Mouse (Mus musculus) neural tube, embryonic 12.5 days (tissue): Measurements from ENCODE around the gene C1qtnf1. TPM values are rescaled to one million over a fixed set of nuclear protein-coding genes. Genes with fewer than 3 reads are reported as not detected.

Experiments
- ATAC-seq: fragments of 200-750 bp; cut with Nextera tagmentation; 2 replicates; pipeline ENCODE4 v1.8.0; 2017; ENCODE audit warnings: low read depth, mild to moderate bottlenecking, moderate TSS enrichment, moderate library complexity; ENCODE audit not compliant: low FRiP score
- H3K27ac ChIP-seq: fragments of 300-500 bp; sonication (generic); 2 replicates; pipeline ENCODE4 v1.5.1; 2016
- H3K27me3 ChIP-seq: fragments of 300-500 bp; sonication (generic); replicated peaks from 2 replicates; pipeline ENCODE4 v1.6.1; 2016; ENCODE audit warnings: mild to moderate bottlenecking
- H3K36me3 ChIP-seq: fragments of 300-500 bp; sonication (generic); 2 replicates; pipeline ENCODE4 v1.6.1; 2016; ENCODE audit warnings: mild to moderate bottlenecking
- H3K4me1 ChIP-seq: fragments of 300-500 bp; sonication (generic); 2 replicates; pipeline ENCODE4 v1.6.1; 2016
- H3K4me2 ChIP-seq: fragments of 300-500 bp; sonication (generic); replicated peaks from 2 replicates; pipeline ENCODE4 v1.6.1; 2016; ENCODE audit warnings: mild to moderate bottlenecking
- H3K4me3 ChIP-seq: fragments of 300-500 bp; sonication (generic); 2 replicates; pipeline ENCODE4 v1.5.1; 2016
- H3K9ac ChIP-seq: fragments of 300-500 bp; sonication (generic); 2 replicates; pipeline ENCODE4 v1.6.1; 2016; ENCODE audit warnings: mild to moderate bottlenecking
- H3K9me3 ChIP-seq: fragments of 300-500 bp; sonication (generic); 2 replicates; pipeline ENCODE4 v1.6.1; 2016; ENCODE audit warnings: mild to moderate bottlenecking
- WGBS: fragments of 180-500 bp; shearing (Covaris S2); methylation state at CpG from one replicate; pipeline ENCODE4 v1.1.7; 2016; 5-methylcytosine and 5-hydroxymethylcytosine counted together
- polyA plus RNA-seq: library from polyadenylated mRNA; unstranded; fragments of >200 nt; fragmentation: Nextera tagmentation; extraction: Ambion mirVana; gene quantifications from 2 replicates; pipeline ENCODE4 v1.2.1, GENCODE M21; 2016

Gene C1qtnf1
- polyA plus RNA-seq, 1 experiment from 2014 or later, result 3.1 TPM

DNA sequence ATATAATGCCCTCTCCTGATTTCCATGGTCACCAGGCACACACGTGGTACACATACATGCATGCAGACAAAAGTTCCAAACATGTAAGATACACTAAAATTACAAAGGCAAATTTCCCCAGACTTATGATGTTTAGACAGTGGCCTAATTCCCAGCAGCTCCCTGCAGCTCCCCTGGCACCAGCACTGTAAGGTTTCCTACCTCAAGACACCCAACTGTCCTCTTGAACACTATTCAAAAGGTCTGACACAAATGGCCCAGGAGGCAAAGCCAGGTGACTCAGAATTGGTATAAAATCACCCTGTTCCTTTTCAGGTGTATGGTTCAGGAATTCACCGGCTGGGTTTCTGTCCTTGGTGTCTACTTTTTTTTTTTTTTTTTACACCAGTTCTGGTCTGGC is 24.8 kb upstream of the C1qtnf1 start:
- H3K4me2 ChIP-seq, result no peak overlapping the region
- H3K9ac ChIP-seq, result no peak overlapping the region
- peaks cover 27% of the 10 kb centered on the region for H3K36me3 ChIP-seq
- no peak for ATAC-seq
- no peak overlapping the region for H3K4me3 ChIP-seq
- H3K27me3 ChIP-seq, result no peaks in the 10 kb centered on the region
- WGBS, result 87% methylated on average over 2 of the region's 2 CpGs
- peaks cover 6% of the 10 kb centered on the region; the same call in 1 of the 2 replicates for H3K4me1 ChIP-seq
- no peaks in the 10 kb centered on the region for H3K9me3 ChIP-seq
- no peak overlapping the region for H3K27ac ChIP-seq

DNA sequence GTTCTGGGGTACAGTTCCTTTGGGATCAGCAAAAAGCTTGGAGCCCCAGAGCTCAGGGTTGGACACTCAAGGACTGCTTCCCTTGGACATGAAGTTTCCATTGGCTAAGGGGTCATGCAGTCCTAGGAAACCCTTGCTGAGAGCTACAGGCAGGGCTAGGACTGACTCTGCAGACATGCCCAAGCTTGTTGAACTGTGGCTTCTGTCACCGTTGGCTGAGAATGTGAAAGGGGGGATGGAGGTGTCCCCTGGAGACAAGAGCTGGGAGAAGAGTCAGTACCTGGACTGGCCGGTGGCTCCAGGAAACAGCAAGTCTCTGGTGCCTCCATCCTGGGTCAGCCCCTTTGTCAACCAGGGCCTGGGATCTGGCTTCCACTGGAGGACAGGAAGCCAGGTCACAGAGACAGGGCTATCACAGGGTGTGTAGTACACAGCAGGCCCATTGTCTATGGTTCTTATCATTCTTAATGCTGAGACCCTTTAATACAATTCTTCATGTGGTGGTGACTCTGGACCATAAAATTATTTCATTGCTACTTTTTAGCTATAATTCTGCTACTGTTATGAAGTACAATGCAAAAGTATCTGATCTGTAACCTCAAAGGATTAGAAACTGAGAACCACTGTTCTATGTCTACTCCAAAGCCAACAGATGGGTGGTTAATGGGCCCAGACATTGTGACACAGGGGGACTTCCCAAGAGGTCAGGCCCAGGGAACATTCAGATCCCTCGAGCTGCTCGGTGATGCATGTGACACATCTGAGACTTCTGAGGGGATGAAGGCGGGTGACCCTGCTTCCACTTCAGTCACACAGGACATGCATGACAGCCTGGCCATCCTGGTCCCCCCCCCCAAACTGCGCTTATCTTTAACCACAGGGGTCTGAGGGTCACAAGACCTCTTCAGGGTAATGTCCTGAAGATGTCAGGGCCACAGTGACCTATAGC is 23.8 kb upstream of the C1qtnf1 start:
- Histone ChIP-seq H3K9ac (no peak overlapping the region), H3K27me3 (no peaks in the 10 kb centered on the region), H3K4me1 (peaks cover 6% of the 10 kb centered on the region; the same call in 1 of the 2 replicates), H3K27ac (no peak overlapping the region), H3K4me3 (no peak overlapping the region), H3K36me3 (peaks cover 32% of the 10 kb centered on the region), H3K9me3 (no peaks in the 10 kb centered on the region), H3K4me2 (no peak overlapping the region)
- ATAC-seq, result no peak
- 78% methylated on average over 6 of the region's 6 CpGs for WGBS

DNA sequence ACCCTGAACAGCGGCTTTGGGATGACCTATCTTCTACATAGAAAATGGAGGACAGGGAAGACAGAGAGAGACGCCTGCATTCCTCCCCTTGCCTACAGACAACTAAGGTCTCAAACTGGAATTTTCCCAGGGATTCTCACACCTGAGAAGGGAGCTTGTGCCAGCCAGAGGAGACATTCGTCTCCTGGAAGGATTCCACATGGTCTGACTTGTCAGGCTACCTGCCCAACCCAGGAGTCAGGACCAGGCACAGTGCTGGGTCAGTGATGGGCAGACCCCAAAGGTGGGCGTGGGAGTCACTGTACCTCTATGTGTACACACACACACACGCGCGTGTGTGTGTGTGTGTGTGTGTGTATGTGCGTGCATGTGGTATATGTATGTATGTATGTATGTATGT is 22.7 kb upstream of the C1qtnf1 start:
- Histone ChIP-seq H3K27me3 (no peaks in the 10 kb centered on the region), H3K4me3 (no peak overlapping the region), H3K9ac (no peak overlapping the region), H3K9me3 (no peaks in the 10 kb centered on the region), H3K4me2 (no peak overlapping the region), H3K4me1 (peaks cover 4% of the 10 kb centered on the region), H3K27ac (no peak overlapping the region), H3K36me3 (peaks cover 39% of the 10 kb centered on the region)
- 94% methylated on average over 8 of the region's 8 CpGs for WGBS
- no peak for ATAC-seq

DNA sequence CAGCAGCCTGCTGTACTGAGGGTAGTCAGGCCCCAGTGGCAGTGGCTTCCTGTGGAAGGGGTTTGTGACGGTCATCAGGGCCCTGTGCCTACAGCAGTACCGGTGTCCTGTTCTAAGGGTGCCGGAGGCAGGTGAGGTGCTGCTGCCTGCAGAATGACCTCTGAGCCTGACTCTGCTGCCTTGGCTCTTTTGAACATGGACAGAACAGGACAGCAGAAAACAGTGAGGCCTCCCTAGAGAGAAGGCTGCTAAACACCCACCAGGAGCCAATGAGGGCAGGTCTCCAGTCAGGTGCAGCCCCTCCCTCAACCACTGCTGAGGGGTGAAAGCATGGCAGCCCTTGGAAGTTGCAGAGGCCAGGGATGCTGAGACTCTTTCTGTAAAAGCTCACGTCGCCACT is 21.5 kb upstream of the C1qtnf1 start:
- H3K4me3 ChIP-seq, result no peak overlapping the region
- no peaks in the 10 kb centered on the region for H3K27me3 ChIP-seq
- H3K4me1 ChIP-seq, result no peaks in the 10 kb centered on the region; the same call in 1 of the 2 replicates
- WGBS, result 92% methylated on average over 5 of the region's 5 CpGs
- peaks cover 51% of the 10 kb centered on the region for H3K36me3 ChIP-seq
- no peak overlapping the region for H3K4me2 ChIP-seq
- no peak for ATAC-seq
- no peak overlapping the region for H3K27ac ChIP-seq
- no peaks in the 10 kb centered on the region for H3K9me3 ChIP-seq
- H3K9ac ChIP-seq, result no peak overlapping the region

DNA sequence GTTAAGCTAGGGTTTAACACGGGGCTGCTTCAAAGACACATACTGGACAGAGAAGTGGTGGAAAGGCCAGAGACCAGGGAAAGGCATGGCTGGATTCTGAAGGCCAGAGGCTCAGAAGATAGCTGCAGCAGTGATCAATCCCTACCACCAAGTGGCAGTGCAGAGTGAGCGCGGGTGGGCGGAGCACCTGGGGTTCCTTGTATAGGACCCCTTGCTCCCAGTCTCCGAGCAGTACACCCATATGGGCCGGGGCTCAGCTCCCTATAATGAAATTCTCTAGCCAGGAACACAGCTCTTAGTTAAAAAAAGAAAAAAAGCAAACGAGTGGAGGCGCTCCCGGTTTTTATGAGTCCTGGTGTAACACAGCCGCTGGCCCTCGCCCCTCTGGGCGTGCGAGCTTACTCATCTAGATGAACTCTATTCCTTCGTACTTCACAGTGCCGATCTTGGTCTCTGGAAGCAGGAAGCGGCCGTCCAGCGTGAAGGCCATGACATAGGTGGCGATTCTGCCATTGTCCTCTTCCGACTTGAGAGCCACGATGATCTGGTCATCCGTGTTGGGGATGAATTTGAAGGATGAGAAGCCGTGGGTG is 20.6 kb upstream of the C1qtnf1 start:
- no peak overlapping the region for H3K9ac ChIP-seq
- peaks cover 52% of the 10 kb centered on the region for H3K36me3 ChIP-seq
- H3K9me3 ChIP-seq, result no peaks in the 10 kb centered on the region
- whole genome bisulfite sequencing, result 88% methylated on average over 23 of the region's 23 CpGs
- H3K4me3 ChIP-seq, result no peak overlapping the region
- H3K27me3 ChIP-seq, result no peaks in the 10 kb centered on the region
- ATAC-seq, result no peak
- H3K4me1 ChIP-seq, result no peaks in the 10 kb centered on the region; the same call in 1 of the 2 replicates
- no peak overlapping the region for H3K27ac ChIP-seq
- H3K4me2 ChIP-seq, result no peak overlapping the region

DNA sequence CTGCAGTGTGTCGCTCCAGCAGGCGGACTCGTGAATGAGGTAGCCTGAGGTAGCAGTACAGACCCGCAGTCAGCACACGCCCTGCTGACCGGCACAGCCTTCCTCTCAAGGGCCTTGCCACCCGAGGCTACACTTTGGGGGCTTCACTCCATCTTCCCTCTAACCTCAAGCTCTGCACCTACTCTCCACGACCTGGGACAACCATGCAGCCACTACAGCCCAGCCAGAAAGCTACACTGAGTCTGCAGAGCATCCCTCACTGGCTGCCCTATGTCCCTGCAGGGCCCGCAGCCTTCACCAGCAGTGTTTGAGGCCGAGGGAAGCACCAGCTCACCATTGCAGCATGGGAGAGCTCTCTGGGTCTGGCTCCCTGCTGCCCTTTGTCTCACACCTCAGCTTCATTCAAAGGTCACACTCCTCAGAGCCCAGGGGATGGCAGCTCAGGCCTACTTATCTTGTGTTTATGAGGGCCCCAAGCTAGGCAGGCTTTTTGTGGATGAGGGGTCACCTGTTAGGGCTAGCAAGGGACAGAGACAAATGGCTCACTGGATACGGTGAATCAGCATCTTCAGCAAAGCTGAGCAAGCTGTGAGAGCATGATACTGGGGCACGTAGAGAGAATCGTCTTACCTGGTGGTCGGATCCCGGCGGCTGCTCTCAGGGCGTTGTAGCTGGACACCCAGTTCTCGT is 19.8 kb upstream of the C1qtnf1 start:
- Histone ChIP-seq H3K27ac (no peak overlapping the region), H3K4me1 (no peaks in the 10 kb centered on the region; the same call in 1 of the 2 replicates), H3K27me3 (no peaks in the 10 kb centered on the region), H3K4me2 (no peak overlapping the region), H3K36me3 (peaks cover 55% of the 10 kb centered on the region), H3K4me3 (no peak overlapping the region), H3K9ac (no peak overlapping the region), H3K9me3 (no peaks in the 10 kb centered on the region)
- no peak for ATAC-seq
- WGBS, result 86% methylated on average over 18 of the region's 18 CpGs

DNA sequence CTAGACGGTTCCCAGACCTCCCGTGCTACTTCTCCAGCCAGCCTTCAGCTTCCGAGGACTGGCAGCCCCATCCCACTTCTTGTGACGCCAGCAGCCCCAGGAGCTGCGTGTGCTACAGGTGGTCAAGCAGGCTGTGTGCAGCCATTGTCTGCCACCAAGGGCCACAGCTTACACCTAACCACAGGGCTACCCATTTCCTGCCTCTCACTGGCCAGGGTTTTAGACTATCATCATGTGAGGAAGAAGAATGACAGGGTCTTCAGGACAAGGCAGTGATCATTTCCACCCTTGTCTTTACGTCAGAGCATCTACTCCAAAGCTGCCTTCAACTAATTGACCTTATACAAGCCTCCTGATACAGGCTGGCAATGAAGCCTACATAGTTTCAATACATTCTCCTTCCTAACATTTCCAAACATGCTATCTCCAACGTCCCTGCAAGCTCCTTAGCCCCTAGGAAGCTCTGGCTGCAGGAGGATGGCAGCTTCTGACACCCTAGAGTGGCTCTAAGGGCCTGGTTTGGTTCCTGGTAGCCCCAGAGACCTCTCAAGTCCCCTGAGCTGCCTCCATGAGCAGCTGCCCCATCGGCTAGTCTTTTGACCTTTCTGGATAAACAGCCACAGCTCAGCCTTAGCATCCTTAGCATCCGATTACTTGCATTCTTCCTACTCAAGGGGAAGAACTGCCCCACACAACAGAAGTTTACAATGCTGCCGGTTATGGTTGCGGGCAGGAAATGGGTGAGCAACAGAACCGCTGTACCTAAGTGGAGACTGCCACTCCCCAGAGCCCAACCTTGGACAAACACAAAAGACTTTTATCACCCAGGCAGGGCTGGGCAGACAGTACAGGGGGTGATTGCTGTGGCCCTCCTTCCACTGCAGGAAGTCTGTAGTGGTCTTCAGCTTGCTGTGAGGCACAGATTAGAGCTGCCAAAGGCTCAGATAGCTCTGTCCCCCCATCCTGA is 18.6 kb upstream of the C1qtnf1 start:
- H3K27ac ChIP-seq, result no peak overlapping the region
- no peaks in the 10 kb centered on the region; the same call in 1 of the 2 replicates for H3K4me1 ChIP-seq
- no peak for ATAC-seq
- no peaks in the 10 kb centered on the region for H3K27me3 ChIP-seq
- no peak overlapping the region for H3K4me3 ChIP-seq
- no peak overlapping the region for H3K4me2 ChIP-seq
- no peak overlapping the region for H3K9ac ChIP-seq
- peaks cover 55% of the 10 kb centered on the region for H3K36me3 ChIP-seq
- H3K9me3 ChIP-seq, result no peaks in the 10 kb centered on the region
- WGBS, result 69% methylated on average over 12 of the region's 12 CpGs

DNA sequence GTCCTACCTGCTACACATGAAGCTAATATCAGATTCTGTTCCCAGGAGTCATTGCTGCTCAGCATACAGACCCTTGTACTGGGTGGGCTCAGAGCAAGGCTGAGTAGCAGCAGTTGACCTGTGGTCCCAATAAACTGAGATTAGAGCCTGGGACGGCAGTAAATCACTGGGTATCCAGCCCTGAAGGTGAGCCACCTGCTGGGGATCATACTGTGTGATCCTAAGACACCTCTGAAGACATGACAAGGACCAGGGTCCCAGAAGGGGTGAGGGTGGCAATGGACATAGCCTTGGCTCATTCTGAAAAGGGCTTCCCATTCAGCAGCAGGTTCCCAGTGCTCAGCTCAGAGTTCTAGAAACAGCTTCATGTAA is 17.9 kb upstream of the C1qtnf1 start:
- no peaks in the 10 kb centered on the region for H3K9me3 ChIP-seq
- WGBS, result 49% methylated on average over 1 of the region's 1 CpGs
- H3K9ac ChIP-seq, result no peak overlapping the region
- H3K36me3 ChIP-seq, result peaks cover 59% of the 10 kb centered on the region
- no peak for ATAC-seq
- H3K4me2 ChIP-seq, result no peak overlapping the region
- H3K27ac ChIP-seq, result no peak overlapping the region
- no peaks in the 10 kb centered on the region for H3K27me3 ChIP-seq
- no peaks in the 10 kb centered on the region; the same call in 1 of the 2 replicates for H3K4me1 ChIP-seq
- H3K4me3 ChIP-seq, result no peak overlapping the region

DNA sequence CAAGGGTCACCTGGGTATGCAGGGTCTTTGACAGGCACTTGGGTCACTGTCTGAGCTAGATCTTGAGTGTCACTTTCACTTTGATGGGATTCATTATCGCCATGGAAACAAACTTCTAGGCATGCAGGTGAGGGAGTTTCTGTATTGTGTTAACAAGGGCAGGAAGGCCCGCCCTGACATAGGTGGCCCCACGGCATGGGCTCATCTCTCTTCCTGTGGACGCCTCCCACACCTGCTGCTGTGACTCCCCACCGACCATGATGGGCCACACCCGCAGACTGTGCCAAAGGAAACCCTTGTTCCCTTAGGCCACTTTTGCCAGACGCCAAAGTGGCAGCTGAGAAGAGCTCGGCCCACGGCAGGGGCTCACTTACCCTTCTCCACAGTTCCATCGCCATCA is 17.5 kb upstream of the C1qtnf1 start:
- Histone ChIP-seq H3K36me3 (peaks cover 61% of the 10 kb centered on the region), H3K9ac (no peak overlapping the region), H3K4me2 (no peak overlapping the region), H3K9me3 (no peaks in the 10 kb centered on the region), H3K4me3 (no peak overlapping the region), H3K4me1 (no peaks in the 10 kb centered on the region; the same call in 1 of the 2 replicates), H3K27me3 (no peaks in the 10 kb centered on the region), H3K27ac (no peak overlapping the region)
- no peak for ATAC-seq
- WGBS, result 89% methylated on average over 10 of the region's 10 CpGs

DNA sequence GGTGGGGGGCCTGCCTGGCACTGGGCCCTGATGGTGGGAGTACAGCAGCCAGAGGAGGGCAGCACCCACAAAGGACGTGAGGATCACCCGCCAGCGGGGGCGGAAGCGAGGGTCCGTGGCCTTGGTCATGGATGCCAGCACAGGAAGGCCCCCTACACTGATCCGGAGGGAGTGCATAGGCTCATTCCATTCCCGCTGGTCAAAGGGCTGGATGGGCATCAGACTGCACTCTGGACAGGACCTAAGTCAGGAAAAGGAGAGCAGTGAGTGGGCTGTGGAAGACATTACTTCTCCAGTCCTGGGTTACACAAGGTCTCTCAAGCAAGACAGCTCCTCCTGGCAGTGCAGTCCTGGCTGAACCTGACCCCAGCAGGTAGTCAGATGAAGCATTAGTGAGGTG is 16.7 kb upstream of the C1qtnf1 start:
- H3K36me3 ChIP-seq, result peaks cover 63% of the 10 kb centered on the region
- H3K9me3 ChIP-seq, result no peaks in the 10 kb centered on the region
- no peaks in the 10 kb centered on the region; the same call in 1 of the 2 replicates for H3K4me1 ChIP-seq
- ATAC-seq, result no peak
- WGBS, result 92% methylated on average over 8 of the region's 8 CpGs
- no peak overlapping the region for H3K4me3 ChIP-seq
- H3K27ac ChIP-seq, result no peak overlapping the region
- no peak overlapping the region for H3K9ac ChIP-seq
- no peaks in the 10 kb centered on the region for H3K27me3 ChIP-seq
- H3K4me2 ChIP-seq, result no peak overlapping the region

DNA sequence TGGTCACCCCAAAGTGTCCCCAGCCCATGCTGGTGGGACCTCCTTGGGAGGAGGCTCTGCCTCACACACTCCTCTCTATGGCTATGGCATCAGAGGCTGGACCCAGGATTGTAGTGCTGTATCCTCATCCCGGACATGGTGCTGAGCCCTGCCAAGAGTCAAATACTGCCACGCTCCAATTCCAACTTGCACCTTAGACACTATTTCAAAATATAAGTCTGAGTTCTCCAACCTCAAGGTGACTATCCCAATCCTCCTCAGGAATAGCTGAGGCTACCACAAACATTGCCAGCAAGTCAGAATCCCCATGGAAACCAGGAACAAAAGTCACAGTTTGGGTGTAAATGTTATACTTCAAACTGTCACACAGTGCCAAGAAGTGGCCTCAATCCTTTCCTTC is 15.4 kb upstream of the C1qtnf1 start:
- H3K4me3 ChIP-seq, result no peak overlapping the region
- H3K4me2 ChIP-seq, result no peak overlapping the region
- no peak overlapping the region for H3K9ac ChIP-seq
- 85% methylated on average over 2 of the region's 2 CpGs for WGBS
- no peaks in the 10 kb centered on the region for H3K27me3 ChIP-seq
- H3K27ac ChIP-seq, result no peak overlapping the region
- ATAC-seq, result no peak
- peaks cover 11% of the 10 kb centered on the region for H3K4me1 ChIP-seq
- H3K36me3 ChIP-seq, result peaks cover 53% of the 10 kb centered on the region
- no peaks in the 10 kb centered on the region for H3K9me3 ChIP-seq
